Mouse (Mus musculus): Measurements from ENCODE around the gene Themis. TPM values are rescaled to one million over a fixed set of nuclear protein-coding genes. Genes with fewer than 3 reads are reported as not detected.
A peak's percentile ranks its signal among the peaks of the same experiment; 100 is the strongest.

Themis gene
- total and polyA plus RNA-seq, 3 experiments, result not detected

DNA sequence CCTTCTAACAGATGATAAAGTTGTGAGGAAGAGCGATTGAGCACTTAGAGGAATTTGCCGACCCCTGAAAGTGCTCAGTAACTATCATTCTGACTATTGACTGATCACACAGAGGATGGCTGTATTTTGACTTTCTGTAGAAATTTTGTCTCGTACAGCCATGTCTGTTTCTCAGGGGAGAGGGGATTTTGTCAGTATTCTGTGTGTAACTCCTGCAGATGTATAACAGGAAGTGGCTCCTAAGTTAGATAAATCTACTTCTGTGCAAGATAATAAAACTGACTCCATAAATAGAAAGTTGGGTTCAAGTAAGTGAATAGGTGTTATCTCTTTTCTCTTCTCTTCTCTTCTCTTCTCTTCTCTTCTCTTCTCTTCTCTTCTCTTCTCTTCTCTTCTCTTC is 137.0 kb downstream of the Themis start:
- no peak for DNase-seq

DNA sequence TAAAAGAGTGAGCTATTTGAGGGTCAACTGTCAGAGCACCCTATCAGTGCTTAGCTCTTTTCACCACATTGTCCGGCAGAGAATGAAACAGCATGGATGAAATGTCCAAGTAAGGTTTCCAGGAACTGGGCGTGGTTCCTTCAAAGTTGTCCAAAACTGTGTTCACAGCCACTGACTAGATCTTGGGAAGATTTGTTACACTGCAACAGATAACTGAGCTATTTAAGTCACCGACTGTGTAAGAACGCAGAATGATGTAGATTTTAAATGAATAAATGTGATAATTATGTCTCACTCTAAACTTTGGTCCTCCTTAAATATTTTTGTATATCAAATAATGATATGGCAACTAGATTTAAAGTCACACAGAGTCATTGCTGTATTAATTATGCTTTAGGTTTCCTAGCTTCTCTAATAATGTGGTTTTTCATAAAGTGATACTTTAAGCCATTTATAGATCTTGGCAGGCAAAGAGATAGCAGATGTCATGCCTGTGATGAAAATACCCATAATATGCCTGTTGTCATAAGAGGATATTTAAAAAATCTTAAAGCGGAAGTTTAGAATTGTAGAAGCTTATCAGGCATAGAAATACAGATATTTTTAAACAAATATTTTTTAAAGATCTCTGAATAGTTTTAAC is 143.9 kb downstream of the Themis start:
- DNase-seq, result no peak

DNA sequence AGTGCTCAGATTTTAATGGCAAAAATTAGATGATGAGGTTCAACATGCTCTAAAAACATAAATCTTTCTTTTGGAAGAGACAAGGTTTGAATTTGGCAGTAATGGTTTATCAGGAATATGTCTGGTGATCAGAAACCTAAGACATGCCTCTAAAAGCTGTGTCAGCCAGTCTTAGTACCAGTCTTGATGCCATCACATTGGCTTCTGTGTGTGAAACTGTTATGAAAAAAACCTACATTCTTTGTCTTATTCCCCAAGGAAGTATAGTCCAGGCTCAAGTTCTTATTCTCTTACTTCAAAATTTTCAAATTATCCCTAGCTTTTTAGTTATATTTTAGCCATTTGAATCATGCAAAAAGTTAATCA is 144.4 kb downstream of the Themis start:
- DNase-seq, result no peak

DNA sequence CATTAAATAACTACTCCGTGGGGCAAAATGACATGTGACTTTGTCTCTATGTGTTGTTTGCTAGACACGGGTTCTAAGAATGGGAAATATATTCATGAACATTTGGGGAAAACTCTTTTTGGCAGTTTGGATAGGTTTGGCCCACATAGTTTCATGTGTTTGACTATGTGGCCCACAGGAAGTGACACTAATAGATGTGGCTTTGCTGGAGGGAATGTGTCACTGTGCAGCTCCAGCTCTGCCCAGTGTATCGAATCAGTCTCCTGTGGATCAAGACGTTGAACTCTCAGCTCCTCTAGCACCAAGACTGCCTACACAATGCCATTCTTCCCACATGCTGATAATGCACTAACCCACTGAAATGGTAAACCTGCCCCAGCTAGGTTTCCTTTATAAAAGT is 148.0 kb downstream of the Themis start:
- no peak for DNase-seq

DNA sequence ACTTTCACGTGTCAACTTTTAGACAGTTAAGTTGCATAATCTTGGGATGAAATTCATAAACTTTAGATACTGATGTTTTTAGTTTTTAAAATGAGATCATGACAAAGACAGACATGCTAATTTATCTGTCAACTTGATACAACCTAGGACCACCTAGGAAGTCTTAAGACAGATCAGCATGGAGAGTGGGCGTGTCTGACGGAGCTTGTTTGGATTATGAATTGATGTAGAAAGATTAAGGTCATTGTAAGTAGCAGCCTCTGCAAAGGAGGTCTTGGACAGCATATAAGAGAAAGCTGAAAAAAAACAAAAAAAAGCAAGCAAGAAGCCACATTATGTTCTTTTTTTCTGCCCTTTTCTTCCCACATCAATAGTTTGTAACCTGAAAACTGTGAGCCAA is 154.2 kb downstream of the Themis start:
- DNase-seq, result no peak

DNA sequence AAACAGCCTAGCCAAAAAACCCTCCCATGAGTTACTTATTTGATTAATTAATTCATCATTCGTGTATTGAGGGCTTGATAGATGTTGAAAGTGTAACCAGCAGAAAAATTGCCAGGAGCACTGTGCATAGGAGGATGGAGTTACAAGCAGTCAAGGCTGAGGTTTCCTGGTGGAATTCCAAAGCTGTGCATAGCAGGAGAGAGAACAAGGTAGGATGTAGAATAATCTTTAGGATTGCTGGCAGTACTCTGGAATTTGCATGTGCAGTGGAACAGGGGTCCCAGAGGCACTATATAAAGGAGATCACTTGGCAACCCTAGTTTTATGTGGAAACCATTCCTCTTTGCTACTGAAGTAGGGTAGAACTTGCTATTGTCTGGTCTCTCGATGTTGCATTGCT is 174.4 kb downstream of the Themis start:
- no peak for DNase-seq

DNA sequence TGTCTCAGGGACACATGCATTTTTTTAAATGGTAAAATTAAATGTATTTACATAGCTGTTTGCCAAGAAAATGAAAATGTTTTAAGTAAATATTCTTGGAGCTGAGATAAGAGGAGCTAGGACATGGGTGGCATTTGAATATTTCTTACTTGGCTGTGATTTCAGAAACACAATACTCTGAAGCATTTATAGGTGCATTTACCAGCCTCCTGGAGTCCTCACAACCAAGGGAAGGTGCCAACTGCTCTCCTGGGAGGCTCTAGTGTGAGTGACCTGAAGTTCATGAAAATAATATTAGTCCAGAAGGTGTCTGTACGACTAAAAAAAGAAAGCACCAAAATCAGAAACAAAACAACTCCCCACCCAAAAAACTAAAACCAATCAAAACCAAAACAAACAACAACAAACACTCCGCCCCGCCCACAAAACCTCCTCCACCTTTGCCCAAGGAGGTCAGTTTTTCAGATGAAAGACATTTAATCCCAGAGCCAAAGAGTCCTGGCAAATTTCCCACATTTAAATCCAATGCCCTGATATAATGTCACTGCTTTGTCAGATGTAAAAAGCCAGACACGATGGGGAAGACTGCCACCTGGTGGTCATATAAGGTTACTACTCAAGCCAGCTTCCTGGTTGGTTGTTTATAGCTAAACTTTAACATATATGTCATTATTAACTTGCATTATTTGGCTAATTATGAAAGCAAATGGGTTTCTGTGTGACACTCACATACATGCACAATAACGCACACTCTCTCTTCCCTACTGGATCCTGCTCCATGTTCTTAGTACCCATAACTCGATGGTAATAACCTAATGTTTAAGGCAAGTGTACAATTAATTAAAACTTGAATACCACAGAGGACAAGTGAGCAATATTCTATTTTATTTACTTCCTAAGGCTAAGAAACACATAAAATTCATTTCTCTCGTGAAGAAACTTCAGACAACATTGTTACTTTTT is 175.9 kb downstream of the Themis start:
- DNase-seq, result peak; percentile 20

DNA sequence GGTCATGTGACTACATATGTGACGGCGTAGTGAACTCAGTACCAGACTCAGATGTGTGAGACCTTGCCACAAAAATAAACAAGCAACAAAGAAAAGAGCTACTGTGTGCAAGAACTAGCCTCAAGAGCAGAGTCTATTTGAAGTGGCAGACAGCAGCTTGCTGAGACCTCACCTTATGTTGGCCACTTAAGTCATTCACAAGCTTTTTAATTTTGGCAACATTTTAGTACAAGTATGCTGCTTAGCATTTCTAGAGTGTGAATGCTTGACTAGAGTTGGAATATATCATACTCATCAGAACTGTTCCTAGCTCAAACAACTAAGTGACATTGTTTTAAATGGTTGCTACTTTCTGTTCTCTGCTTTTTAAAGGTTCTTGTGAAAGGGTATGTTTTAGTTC is 188.0 kb downstream of the Themis start:
- no peak for DNase-seq

DNA sequence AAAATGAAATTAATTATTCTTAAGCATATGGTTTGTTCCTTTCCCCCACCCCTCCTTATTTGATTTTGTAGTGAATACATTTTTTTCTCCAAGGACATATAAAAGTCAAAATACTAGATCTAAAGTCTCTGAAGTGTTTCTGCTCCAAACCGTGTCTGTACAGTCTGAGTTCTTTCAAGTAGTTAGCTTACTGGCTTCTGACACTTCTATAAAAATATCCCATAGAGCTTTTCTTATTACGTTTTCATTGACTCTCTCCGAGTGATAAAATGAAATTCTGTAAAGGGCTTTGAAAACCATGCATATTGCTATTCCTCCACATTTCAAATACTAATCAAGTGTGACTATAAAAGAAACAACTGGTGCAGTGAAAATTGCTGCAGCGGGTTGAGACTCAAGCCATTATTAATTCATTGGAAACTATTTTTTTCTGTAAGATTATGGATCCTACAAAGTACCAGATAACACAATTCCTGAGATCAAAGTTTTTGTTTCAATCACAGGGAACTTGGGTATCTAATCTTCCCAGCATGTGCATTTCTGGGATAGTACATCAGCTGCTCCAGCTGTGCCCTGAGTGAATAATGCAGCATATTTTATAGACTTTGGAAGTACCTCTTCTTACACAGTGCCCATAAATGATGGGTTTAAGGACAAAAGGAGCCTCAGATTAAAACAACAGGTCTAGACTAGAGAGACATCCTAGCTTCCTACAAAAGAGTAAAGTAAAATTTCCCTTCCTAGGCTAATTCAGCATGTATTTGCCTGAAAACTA is 202.6 kb downstream of the Themis start:
- DNase-seq, result no peak

DNA sequence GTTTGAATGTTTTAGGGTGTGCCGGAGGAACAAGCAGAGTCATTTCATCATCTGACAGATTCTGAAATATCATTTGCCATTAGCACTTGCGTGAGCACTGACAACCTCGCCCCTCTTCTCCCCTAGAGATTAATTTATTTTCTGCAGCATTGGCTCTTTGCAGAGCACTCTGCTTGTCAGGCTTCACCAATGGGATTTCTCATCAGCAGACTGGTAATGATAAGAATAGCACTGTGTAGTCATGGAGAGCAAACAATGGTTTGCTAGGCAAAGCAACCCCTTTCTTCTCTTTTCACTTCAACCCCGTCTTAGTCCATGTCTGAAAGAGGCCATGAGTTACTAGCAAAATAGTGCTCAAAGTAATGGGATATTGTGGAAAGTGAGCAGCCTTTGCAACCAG is 206.4 kb downstream of the Themis start:
- no peak for DNase-seq

DNA sequence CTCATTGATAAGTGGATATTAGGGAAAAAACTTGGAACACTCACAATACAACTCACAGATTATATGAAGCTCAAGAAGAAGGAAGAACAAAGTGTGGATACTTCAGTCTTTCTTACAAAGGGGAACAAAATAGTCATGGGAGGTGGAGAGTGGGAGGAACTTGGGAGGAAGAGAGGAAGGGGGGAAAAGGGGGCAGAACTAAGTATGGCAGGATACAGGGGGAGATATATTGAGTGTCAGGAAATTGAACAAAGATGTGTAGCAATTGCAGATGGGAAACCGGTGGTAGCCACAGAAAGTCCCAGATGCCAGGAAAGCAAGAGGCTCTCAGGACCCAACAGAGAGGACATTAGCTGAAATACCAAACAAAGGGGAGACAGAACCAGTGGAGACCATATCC is 219.5 kb downstream of the Themis start:
- DNase-seq, result no peak

DNA sequence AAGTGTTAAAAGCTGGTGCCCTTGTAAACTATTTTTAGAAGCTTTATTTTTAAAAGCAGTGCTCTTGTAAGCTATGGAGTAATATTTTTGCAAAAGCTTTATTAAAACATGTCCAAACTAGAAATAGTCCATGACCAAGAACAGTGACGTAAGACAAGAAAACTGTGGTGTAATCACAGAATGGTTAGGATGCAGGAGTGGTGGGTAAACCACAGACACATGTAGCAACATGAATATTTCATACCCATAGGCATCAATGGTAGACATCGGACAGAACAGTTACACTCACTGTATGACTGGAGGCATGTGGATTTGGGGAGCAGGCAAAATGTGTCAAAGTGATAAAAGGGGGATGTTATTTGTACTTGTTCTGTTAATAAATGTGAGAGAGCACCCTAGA is 222.7 kb downstream of the Themis start:
- no peak for DNase-seq

DNA sequence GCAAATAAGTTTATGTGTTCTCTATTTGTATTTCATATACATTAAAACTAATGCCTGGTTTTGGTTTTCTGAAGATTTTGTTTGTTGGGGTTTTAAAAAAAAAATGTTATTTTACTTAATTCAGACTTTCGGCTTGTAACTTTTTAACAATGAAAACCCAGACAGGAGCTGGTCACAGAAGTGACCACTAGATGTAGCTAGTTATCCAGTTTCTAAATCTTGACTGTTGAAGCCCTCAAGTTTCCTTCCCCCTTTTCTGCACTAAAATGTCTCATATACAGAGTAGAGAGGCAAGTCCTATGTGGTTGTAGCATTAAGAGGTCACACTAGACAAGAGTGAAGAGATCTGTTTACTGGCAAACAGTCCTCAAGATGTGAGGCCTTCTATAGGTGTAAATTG is 230.2 kb downstream of the Themis start:
- DNase-seq, result no peak

Data from adrenal gland, adult 2 months (tissue).